Mouse (Mus musculus) hematopoietic stem cell, adult 5-6 weeks (primary cell): ENCODE results near the gene Gm28038. TPM values are rescaled to one million over a fixed set of nuclear protein-coding genes. Genes with fewer than 3 reads are reported as not detected.

Experiments
- ATAC-seq, 2 experiments: fragments of 125-278 bp in 1 of 2; replicated peaks in 1 of 2; 2 replicates each; pipeline ENCODE4 v1.8.0; 2016 to 2017; ENCODE audit warnings: inconsistent platforms in 2 of 2, mild to moderate bottlenecking in 2 of 2, moderate number of reproducible peaks in 2 of 2, low read depth in 1 of 2, moderate TSS enrichment in 1 of 2; ENCODE audit not compliant: low FRiP score in 2 of 2, poor library complexity in 2 of 2, severe bottlenecking in 2 of 2, insufficient read depth in 1 of 2, low TSS enrichment in 1 of 2
- total RNA-seq: library from RNA; stranded (forward); fragments of 172-1452, 232-1000 nt; gene quantifications from 2 replicates; pipeline ENCODE4 v1.2.3, GENCODE M21; 2017

The Gm28038 gene
- total RNA-seq = not detected in 2 replicates

- ATAC-seq = no peak
Measured at GRCm38 (mm10) chr2:30280743-30281142, at the start of gene Gm28038. Gene Gm28038 (plus strand): TSS chr2:30281043.

DNA sequence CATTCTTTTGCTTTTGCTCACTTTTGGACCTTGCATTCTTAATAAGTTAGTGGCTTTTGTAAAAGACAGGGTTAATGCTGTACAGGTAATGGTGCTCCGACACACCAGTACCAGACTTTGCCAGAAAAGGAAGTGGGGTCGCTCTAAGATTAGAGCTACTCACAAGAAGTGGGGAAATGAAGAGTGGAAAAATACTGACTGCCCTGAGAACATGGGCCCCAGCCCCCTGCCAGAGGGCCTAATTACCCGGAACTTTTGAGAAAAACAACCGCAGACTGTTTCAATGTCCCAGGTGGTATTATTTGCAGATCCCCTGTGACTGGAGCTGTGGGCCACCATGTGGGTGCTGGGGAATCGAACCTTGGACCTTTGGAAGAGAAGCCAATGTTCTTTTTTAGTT, 45.2 kb upstream of the Gm28038 start:
- ATAC-seq = no peak

GRCm38 (mm10) chr2:30236426-30237198, 44.2 kb upstream of the Gm28038 start:
- ATAC-seq = no peak

- ATAC-seq = peak; percentile 83 to 90
Measured at GRCm38 (mm10) chr2:30237199-30237880, 43.5 kb upstream of the Gm28038 start, which contains the start of gene Lrrc8a. Gene Lrrc8a (plus strand): TSS chr2:30237715.

GRCm38 (mm10) chr2:30237881-30238280, 43.0 kb upstream of the Gm28038 start:
- ATAC-seq = 0 out of 4 replicates have a peak, but pooled peaks of 1 of the 2 experiments have one; percentile 6

GRCm38 (mm10) chr2:30238906-30239465, 41.9 kb upstream of the Gm28038 start:
- ATAC-seq = no peak

GRCm38 (mm10) chr2:30239777-30240176, 41.1 kb upstream of the Gm28038 start:
- ATAC-seq = no peak

DNA sequence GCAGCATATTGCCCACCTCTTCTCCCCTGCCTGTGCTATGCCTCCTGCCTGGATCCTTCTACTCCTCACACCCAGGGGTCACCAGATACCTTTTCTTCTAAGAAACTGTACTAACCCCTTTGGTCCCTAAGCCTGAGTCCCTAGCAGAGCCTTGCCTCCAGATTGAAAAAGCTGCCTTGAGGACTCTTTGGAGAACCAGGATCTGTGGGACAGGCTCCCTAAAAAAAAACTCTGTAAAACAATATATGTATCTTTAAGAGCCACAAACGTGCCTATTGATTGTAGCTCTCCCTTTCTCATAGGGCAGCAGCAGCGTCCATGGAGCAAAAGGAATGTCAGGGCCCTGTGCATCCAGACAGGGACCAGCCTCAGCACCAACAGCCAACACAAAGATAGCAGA, 40.6 kb upstream of the Gm28038 start, which contains the start of gene Gm28035:
Gm28035 (plus strand) TSS at position 301 of the 400 bp plus-strand sequence.
- ATAC-seq = no peak

DNA sequence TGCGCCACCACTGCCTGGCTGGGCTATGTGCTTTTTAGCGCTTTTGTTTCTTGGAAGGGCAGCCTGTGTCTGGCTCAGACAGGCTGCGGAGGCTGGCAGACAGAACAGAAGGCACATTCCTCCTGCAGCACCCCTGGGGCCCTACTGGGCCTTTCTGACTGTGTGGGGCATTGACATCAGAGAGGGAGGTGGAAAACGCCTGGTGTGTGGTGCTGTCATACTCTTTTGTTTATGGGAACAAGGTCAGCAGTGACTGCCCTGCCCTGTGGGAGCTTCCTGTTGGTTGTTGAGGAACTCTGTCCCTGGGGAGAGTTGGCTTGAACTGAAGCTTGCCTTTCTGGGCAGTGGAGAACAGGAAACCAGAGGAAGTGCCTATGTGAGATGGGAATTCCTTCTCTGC, 38.3 kb upstream of the Gm28038 start:
- ATAC-seq = no peak

GRCm38 (mm10) chr2:30243391-30243790, 37.5 kb upstream of the Gm28038 start:
- ATAC-seq = no peak

DNA sequence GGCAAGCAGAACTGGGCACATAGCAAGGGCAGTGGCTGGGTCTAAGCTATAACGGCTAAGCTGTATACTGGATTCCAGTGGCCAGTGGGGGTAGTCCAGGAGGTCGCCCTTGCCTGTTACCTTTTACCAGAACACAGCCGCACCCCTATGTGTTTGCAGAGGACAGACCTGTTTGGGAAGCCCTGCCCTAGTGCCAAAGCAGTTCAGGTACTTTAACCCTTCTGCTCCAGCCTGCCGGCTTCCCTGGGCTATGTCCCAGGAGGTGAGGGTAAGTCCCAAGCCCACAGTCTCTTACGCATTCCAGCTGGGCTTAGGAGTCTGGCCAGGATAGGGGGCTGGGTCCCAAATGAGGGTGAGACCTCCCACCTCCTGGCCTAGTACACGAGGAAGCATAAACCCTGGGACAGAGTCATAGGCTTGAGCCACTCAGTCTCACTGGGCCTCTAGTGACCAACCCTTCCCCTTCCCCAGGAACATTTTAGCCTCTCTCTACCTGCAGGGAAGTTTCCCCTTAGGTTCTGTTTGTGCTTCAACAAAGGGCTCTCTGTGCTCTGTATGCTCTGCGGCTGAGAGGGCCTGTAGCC, 36.2 kb upstream of the Gm28038 start:
- 0 out of 4 replicates have a peak, but pooled peaks of 1 of the 2 experiments have one; percentile 17 for ATAC-seq

DNA sequence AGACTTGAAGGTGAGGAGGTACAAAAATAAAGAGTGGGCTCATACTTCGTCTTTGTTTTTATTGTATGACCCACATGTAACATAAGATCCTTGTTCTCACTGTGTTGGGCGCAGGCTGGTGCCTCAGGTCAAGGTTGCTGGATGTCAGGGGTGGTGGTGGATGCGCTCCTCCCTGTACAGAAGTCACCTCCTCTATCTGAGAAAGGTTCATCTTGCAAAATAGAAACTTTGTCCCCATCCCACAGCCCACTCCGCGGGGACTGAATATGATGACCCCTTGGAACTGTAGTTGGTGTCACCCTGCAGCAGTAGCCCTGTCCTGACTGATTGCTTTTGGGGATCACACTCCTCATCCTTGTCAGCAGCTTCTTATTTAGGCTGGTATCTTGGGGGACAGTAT, 33.8 kb upstream of the Gm28038 start:
- no peak for ATAC-seq

GRCm38 (mm10) chr2:30247681-30248080, 33.2 kb upstream of the Gm28038 start:
- ATAC-seq = no peak

DNA sequence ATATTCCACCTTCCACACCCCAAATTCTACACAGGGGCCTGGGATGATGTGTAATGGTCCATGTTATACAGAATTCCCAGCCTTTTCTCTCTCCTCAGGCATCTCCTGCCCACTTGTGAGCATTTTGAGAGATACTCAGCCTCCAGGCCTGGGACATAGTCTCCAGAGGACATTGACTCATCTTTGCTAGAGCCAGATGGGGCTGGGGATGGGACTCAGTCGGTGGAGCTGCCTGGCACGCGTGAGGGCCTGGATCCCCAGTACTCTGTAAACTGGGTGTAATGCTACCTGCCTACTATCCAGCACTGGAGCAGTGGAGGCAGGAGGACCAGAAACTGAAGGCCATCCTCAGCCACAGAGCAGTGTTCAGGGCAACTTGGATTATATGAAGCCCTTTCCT, 31.7 kb upstream of the Gm28038 start:
- no peak for ATAC-seq

- ATAC-seq = no peak
Measured at GRCm38 (mm10) chr2:30250166-30251128, 30.4 kb upstream of the Gm28038 start.

GRCm38 (mm10) chr2:30251417-30252104, 29.3 kb upstream of the Gm28038 start:
- ATAC-seq = peak; percentile 88 to 90
